Mouse (Mus musculus) intestine, embryonic 15.5 days (tissue): ENCODE results near the gene Agap3. TPM values are rescaled to one million over a fixed set of nuclear protein-coding genes. Genes with fewer than 3 reads are reported as not detected.

Experiments used
- ATAC-seq: fragments of 200-750 bp; cut with Nextera tagmentation; 2 replicates; pipeline ENCODE4 v1.8.0; 2017; ENCODE audit warnings: moderate TSS enrichment, moderate library complexity
- H3K27ac ChIP-seq: fragments of 300-500 bp; sonication (generic); 2 replicates; pipeline ENCODE4 v1.5.1; 2015; ENCODE audit warnings: mild to moderate bottlenecking, inconsistent platforms
- H3K27me3 ChIP-seq: fragments of 300-500 bp; sonication (generic); replicated peaks from 2 replicates; pipeline ENCODE4 v1.6.1; 2015; ENCODE audit warnings: inconsistent platforms
- H3K36me3 ChIP-seq: fragments of 300-500 bp; sonication (generic); 2 replicates; pipeline ENCODE4 v1.6.1; 2015; ENCODE audit warnings: inconsistent platforms
- H3K4me1 ChIP-seq: fragments of 300-500 bp; sonication (generic); replicated peaks from 2 replicates; pipeline ENCODE4 v1.6.1; 2015; ENCODE audit warnings: inconsistent platforms
- H3K4me2 ChIP-seq: fragments of 300-500 bp; sonication (generic); replicated peaks from 2 replicates; pipeline ENCODE4 v1.6.1; 2015; ENCODE audit warnings: mild to moderate bottlenecking, inconsistent platforms
- H3K4me3 ChIP-seq: fragments of 300-500 bp; sonication (generic); replicated peaks from 2 replicates; pipeline ENCODE4 v1.5.1; 2015; ENCODE audit warnings: inconsistent platforms
- H3K9ac ChIP-seq: fragments of 300-500 bp; sonication (generic); 2 replicates; pipeline ENCODE4 v1.6.1; 2015; ENCODE audit warnings: inconsistent platforms
- H3K9me3 ChIP-seq: fragments of 300-500 bp; sonication (generic); 2 replicates; pipeline ENCODE4 v1.6.1; 2016; ENCODE audit warnings: inconsistent platforms
- WGBS: fragments of 180-500 bp; shearing (Covaris S2); methylation state at CpG from one replicate; pipeline ENCODE4 v1.1.7; 2015; 5-methylcytosine and 5-hydroxymethylcytosine counted together
- polyA plus RNA-seq: library from polyadenylated mRNA; unstranded; fragments of >200 nt; fragmentation: Nextera tagmentation; extraction: Ambion mirVana; gene quantifications from 2 replicates; pipeline ENCODE4 v1.2.1, GENCODE M21; 2015

Gene Agap3
- polyA plus RNA-seq, 1 experiment from 2014 or later: 28.9 TPM

- 17% methylated on average over 24 of the region's 24 CpGs for WGBS
- Histone ChIP-seq H3K4me2 (no peak overlapping the region), H3K27me3 (peaks cover 63% of the 10 kb centered on the region), H3K4me3 (no peak overlapping the region), H3K27ac (no peak overlapping the region), H3K36me3 (no peaks in the 10 kb centered on the region), H3K4me1 (peaks cover 14% of the 10 kb centered on the region), H3K9me3 (no peaks in the 10 kb centered on the region), H3K9ac (no peak overlapping the region)
- ATAC-seq: peak; percentile 78
Observed at GRCm38 (mm10) chr5:24530042-24530689, 78.2 kb downstream of the Agap3 start.

GRCm38 (mm10) chr5:24533391-24533790, 81.4 kb downstream of the Agap3 start:
- H3K9ac ChIP-seq: no peak overlapping the region
- no peaks in the 10 kb centered on the region for H3K36me3 ChIP-seq
- H3K4me1 ChIP-seq: no peaks in the 10 kb centered on the region
- H3K27ac ChIP-seq: no peak overlapping the region
- 54% methylated on average over 11 of the region's 11 CpGs for WGBS
- H3K9me3 ChIP-seq: no peaks in the 10 kb centered on the region
- H3K4me3 ChIP-seq: no peak overlapping the region
- ATAC-seq: no peak
- H3K27me3 ChIP-seq: peaks cover 34% of the 10 kb centered on the region
- no peak overlapping the region for H3K4me2 ChIP-seq

DNA sequence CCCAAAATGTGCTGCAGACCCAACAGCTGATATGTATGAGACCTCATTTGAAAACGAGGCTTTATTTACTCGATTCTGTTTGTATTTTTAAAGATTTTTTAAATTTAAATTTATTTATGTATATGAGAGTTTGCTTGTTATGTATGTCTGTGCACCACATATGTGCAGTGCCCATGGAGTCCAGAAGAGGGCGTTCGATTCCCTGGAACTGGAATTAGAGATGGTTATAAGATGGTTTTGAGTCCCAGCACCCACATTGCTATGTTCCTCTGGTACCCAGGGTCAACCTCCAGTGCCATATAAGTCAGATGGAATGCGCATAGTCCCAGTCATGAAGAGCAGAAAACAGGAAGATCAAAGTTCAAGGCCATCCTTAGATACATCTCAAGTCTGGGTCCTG, 82.3 kb downstream of the Agap3 start:
- Histone ChIP-seq H3K36me3 (no peaks in the 10 kb centered on the region), H3K9me3 (no peaks in the 10 kb centered on the region), H3K27ac (no peak overlapping the region), H3K27me3 (peaks cover 25% of the 10 kb centered on the region), H3K4me2 (no peak overlapping the region), H3K9ac (no peak overlapping the region), H3K4me1 (no peaks in the 10 kb centered on the region), H3K4me3 (no peak overlapping the region)
- WGBS: 51% methylated on average over 5 of the region's 5 CpGs
- no peak for ATAC-seq

DNA sequence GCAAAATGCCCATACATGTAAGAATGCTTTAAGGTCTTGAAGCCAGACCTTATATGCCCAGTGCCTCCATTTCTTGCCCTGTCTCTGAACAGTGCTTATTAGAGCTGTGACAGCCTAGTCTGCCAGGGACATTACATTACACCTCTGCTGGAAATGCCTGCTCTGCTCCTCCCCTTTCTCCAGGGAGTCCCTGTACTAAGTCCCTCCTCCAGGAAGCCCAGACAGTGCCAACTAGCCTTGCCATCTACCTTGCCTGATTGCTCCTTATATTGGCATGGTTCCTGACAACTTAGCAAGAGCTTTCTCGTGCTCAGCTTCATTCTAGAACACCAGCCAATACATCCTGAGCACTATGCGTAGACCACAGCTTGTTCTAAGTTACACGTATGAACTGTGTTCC, 83.8 kb downstream of the Agap3 start:
- no peaks in the 10 kb centered on the region for H3K9me3 ChIP-seq
- H3K4me2 ChIP-seq: no peak overlapping the region
- H3K4me3 ChIP-seq: no peak overlapping the region
- WGBS: 83% methylated on average over 3 of the region's 3 CpGs
- no peak overlapping the region for H3K27ac ChIP-seq
- no peaks in the 10 kb centered on the region for H3K36me3 ChIP-seq
- peaks cover 13% of the 10 kb centered on the region for H3K27me3 ChIP-seq
- no peak for ATAC-seq
- no peak overlapping the region for H3K9ac ChIP-seq
- peaks cover 5% of the 10 kb centered on the region for H3K4me1 ChIP-seq

DNA sequence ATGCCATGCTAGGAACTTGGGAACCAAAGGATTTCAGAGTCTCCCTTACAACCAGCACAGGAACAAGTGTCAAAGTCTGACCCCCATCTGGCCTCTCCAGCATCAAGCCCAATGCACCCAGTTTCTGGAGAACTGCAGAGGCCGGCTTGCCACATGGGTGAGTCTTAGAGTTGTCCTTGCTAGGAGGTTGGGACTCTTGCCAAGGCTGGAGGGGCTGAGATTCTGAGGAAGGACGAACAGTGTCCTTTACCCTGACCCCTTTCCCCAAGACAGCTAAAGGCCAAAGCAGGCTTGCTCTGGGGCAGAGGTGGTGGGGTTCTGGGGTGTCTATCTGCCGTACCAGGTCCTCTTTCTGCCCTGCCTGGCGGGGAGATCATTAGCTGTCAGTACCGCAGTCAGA, 84.5 kb downstream of the Agap3 start:
- ATAC-seq: no peak
- no peaks in the 10 kb centered on the region for H3K9me3 ChIP-seq
- peaks cover 8% of the 10 kb centered on the region for H3K27me3 ChIP-seq
- no peak overlapping the region for H3K9ac ChIP-seq
- no peak overlapping the region for H3K4me3 ChIP-seq
- H3K36me3 ChIP-seq: no peaks in the 10 kb centered on the region
- no peak overlapping the region for H3K4me2 ChIP-seq
- H3K27ac ChIP-seq: no peak overlapping the region
- WGBS: 82% methylated on average over 5 of the region's 5 CpGs
- H3K4me1 ChIP-seq: peaks cover 13% of the 10 kb centered on the region

DNA sequence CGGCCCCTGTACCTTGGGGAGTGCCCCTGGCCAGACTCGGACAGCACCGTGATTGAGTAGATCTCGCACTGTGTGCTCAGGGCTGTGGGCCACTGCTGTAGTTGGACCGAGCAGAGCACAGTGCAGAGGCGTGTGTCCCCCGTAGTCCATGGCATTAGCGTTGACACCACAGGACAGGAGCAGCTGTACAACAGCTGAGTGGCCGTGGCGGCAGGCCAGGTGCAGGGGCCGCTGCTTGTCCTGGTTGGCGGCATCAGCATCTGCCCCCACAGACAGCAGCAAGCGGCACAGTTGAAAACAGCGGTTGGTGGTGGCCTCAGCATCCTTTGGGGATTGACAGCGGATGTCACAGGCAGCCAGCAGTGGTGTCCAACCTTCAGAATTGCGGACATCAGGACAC, 85.6 kb downstream of the Agap3 start:
- no peak for ATAC-seq
- 69% methylated on average over 16 of the region's 16 CpGs for WGBS
- Histone ChIP-seq H3K9me3 (no peaks in the 10 kb centered on the region), H3K36me3 (no peaks in the 10 kb centered on the region), H3K4me2 (no peak overlapping the region), H3K27ac (no peak overlapping the region), H3K9ac (no peak overlapping the region), H3K4me3 (no peak overlapping the region), H3K27me3 (peaks cover 6% of the 10 kb centered on the region), H3K4me1 (peaks cover 14% of the 10 kb centered on the region)

GRCm38 (mm10) chr5:24539571-24540296, 87.8 kb downstream of the Agap3 start:
- Histone ChIP-seq H3K27ac (no peak overlapping the region), H3K9me3 (no peaks in the 10 kb centered on the region), H3K36me3 (no peaks in the 10 kb centered on the region), H3K9ac (no peak overlapping the region), H3K4me2 (no peak overlapping the region), H3K27me3 (peaks cover 2% of the 10 kb centered on the region), H3K4me3 (no peak overlapping the region), H3K4me1 (peaks cover 14% of the 10 kb centered on the region)
- 85% methylated on average over 22 of the region's 22 CpGs for WGBS
- no peak for ATAC-seq

DNA sequence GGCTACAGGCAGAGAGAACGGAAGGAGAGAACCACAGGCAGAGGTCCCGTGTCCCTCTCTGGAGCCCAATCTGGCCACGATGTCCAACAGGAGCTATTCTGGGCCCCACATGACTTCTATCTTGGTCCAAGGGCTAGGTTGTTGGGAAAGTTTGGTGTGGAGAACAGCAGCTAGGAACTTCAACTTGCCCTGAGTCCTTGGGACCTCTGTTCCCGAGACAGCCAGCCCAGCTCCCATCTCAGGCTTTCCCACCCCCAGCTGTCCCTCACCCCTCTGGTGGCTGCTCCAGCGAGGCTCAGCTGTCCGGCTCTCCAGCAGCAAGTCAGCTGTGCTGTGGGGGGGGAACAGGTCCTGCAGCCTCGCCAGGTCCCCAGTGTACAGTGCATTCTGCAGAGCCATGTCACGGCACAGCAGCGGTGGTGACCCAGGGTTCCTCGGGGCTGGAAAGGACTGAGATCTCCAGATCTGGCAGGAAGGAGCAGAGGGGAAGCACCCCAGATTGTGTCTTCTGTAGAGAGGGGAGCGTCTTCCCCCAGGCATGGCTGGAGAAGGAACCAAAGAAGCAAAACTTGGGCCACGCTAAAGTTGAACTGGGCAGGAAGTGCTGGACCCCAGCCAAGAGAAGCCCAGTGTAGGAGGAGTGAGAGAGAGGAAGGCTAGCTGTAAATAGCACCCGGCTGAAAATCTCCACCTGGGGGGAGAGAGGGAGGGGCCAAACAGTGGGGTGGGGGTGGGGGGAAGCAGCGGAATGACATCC, 88.6 kb downstream of the Agap3 start, which contains the start of gene Asb10:
Gene Asb10 (minus strand): TSS at position 592 of the 757 bp plus-strand sequence.
- Histone ChIP-seq H3K4me1 (peaks cover 14% of the 10 kb centered on the region), H3K27me3 (peaks cover 2% of the 10 kb centered on the region), H3K27ac (0 out of 2 replicates have a peak within 1 kb of the TSS, but pooled peaks have one; percentile 6), H3K36me3 (no peaks in the 10 kb centered on the region), H3K4me3 (peak within 1 kb of the TSS; percentile 12; the same call in 1 of the 2 replicates), H3K4me2 (peak within 1 kb of the TSS; percentile 53), H3K9me3 (no peaks in the 10 kb centered on the region), H3K9ac (no peak within 1 kb of the TSS)
- peak; percentile 66 for ATAC-seq
- 22% methylated on average over 14 of the region's 14 CpGs for WGBS

GRCm38 (mm10) chr5:24541144-24541569, 89.2 kb downstream of the Agap3 start:
- H3K4me3 ChIP-seq: 0 out of 2 replicates have a peak overlapping the region, but pooled peaks have one; percentile 12
- H3K9me3 ChIP-seq: no peaks in the 10 kb centered on the region
- no peak overlapping the region for H3K27ac ChIP-seq
- WGBS: 16% methylated on average over 6 of the region's 6 CpGs
- H3K9ac ChIP-seq: no peak overlapping the region
- no peak; the same call in 1 of the 2 replicates for ATAC-seq
- peak overlapping the region; percentile 53 for H3K4me2 ChIP-seq
- peaks cover 2% of the 10 kb centered on the region for H3K27me3 ChIP-seq
- H3K4me1 ChIP-seq: peaks cover 14% of the 10 kb centered on the region
- no peaks in the 10 kb centered on the region for H3K36me3 ChIP-seq

GRCm38 (mm10) chr5:24542643-24543042, 90.7 kb downstream of the Agap3 start:
- no peak overlapping the region for H3K4me2 ChIP-seq
- H3K4me3 ChIP-seq: no peak overlapping the region
- 84% methylated on average over 7 of the region's 7 CpGs for WGBS
- no peaks in the 10 kb centered on the region for H3K36me3 ChIP-seq
- no peak overlapping the region for H3K9ac ChIP-seq
- H3K27ac ChIP-seq: no peak overlapping the region
- H3K4me1 ChIP-seq: peaks cover 14% of the 10 kb centered on the region
- H3K9me3 ChIP-seq: no peaks in the 10 kb centered on the region
- no peak for ATAC-seq
- peaks cover 2% of the 10 kb centered on the region for H3K27me3 ChIP-seq

DNA sequence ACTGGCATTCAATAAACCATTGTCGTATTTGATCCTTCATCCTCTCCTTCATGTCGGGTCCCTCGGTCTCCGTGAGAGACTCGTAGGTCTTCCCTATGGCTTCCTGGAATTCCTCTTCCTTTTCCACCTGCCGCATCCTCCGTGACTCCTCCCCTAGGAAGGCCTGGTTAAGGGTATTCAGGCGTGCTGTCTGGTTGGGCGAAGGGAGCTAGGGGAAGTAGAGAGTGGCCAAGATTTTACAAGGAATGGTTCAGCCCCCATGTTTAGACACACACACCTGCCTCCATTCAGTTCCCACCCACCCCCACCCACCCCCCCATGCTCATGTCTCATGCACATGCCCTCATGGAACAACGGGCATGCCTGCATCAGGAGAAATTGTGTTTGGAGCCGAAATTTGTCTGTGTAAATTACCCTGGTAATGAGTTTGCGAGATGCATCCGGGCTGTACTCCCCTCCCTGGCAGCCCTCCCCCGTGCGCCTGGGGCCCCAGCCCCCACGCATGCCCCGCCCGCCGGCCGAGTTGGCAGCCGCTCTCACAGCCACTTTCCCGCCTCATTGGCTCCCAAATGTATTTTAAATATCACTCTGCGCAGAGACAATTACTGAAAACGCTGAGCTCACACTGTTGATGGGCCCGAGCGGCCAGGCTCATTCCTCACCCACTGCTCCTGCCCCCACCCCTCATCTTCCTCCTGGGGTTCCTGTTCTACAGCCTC, 98.8 kb downstream of the Agap3 start:
- Histone ChIP-seq H3K4me1 (peaks cover 9% of the 10 kb centered on the region), H3K4me3 (no peak overlapping the region), H3K9ac (no peak overlapping the region), H3K27ac (no peak overlapping the region), H3K4me2 (peak overlapping the region; percentile 52), H3K9me3 (no peaks in the 10 kb centered on the region), H3K27me3 (0 out of 2 replicates have a peak, but pooled peaks cover 4% of the 10 kb centered on the region), H3K36me3 (no peaks in the 10 kb centered on the region)
- 23% methylated on average over 26 of the region's 26 CpGs for WGBS
- peak; percentile 51 for ATAC-seq

- 52% methylated on average over 2 of the region's 2 CpGs for WGBS
- H3K4me2 ChIP-seq: peak overlapping the region; percentile 52
- 0 out of 2 replicates have a peak, but pooled peaks cover 4% of the 10 kb centered on the region for H3K27me3 ChIP-seq
- H3K36me3 ChIP-seq: no peaks in the 10 kb centered on the region
- no peak overlapping the region for H3K27ac ChIP-seq
- H3K4me1 ChIP-seq: peaks cover 9% of the 10 kb centered on the region
- no peaks in the 10 kb centered on the region for H3K9me3 ChIP-seq
- no peak for ATAC-seq
- H3K4me3 ChIP-seq: no peak overlapping the region
- H3K9ac ChIP-seq: no peak overlapping the region
Observed at GRCm38 (mm10) chr5:24551317-24551688, 99.3 kb downstream of the Agap3 start.
